Mouse (Mus musculus) embryonic facial prominence, embryonic 15.5 days (tissue): ENCODE results near the gene Dpf2. TPM values are rescaled to one million over a fixed set of nuclear protein-coding genes. Genes with fewer than 3 reads are reported as not detected.

Source experiments
- ATAC-seq: fragments of 200-750 bp; cut with Nextera tagmentation; 2 replicates; pipeline ENCODE4 v1.8.0; 2017; ENCODE audit warnings: low read depth, moderate TSS enrichment; ENCODE audit not compliant: insufficient number of reproducible peaks, low FRiP score, low TSS enrichment
- H3K27ac ChIP-seq: fragments of 300-500 bp; sonication (generic); replicated peaks from 2 replicates; pipeline ENCODE4 v1.5.1; 2015; ENCODE audit warnings: mild to moderate bottlenecking, inconsistent platforms
- H3K27me3 ChIP-seq: fragments of 300-500 bp; sonication (generic); 2 replicates; pipeline ENCODE4 v1.6.1; 2015; ENCODE audit warnings: inconsistent platforms
- H3K36me3 ChIP-seq: fragments of 300-500 bp; sonication (generic); 2 replicates; pipeline ENCODE4 v1.6.1; 2015; ENCODE audit warnings: mild to moderate bottlenecking, inconsistent platforms
- H3K4me1 ChIP-seq: fragments of 300-500 bp; sonication (generic); 2 replicates; pipeline ENCODE4 v1.6.1; 2015; ENCODE audit warnings: inconsistent platforms
- H3K4me2 ChIP-seq: fragments of 300-500 bp; sonication (generic); replicated peaks from 2 replicates; pipeline ENCODE4 v1.6.1; 2015; ENCODE audit warnings: mild to moderate bottlenecking, inconsistent platforms
- H3K4me3 ChIP-seq: fragments of 300-500 bp; sonication (generic); replicated peaks from 2 replicates; pipeline ENCODE4 v1.5.1; 2015; ENCODE audit warnings: mild to moderate bottlenecking, inconsistent platforms
- H3K9ac ChIP-seq: fragments of 300-500 bp; sonication (generic); 2 replicates; pipeline ENCODE4 v1.6.1; 2015; ENCODE audit warnings: inconsistent platforms
- H3K9me3 ChIP-seq: fragments of 300-500 bp; sonication (generic); replicated peaks from 2 replicates; pipeline ENCODE4 v1.6.1; 2016; ENCODE audit warnings: inconsistent platforms
- WGBS: fragments of 180-500 bp; shearing (Covaris S2); methylation state at CpG from one replicate; pipeline ENCODE4 v1.1.7; 2015; 5-methylcytosine and 5-hydroxymethylcytosine counted together
- polyA plus RNA-seq: library from polyadenylated mRNA; unstranded; fragments of >200 nt; fragmentation: Nextera tagmentation; extraction: Ambion mirVana; gene quantifications from 2 replicates; pipeline ENCODE4 v1.2.1, GENCODE M21; 2015

The Dpf2 gene
- polyA plus RNA-seq, 1 experiment from 2014 or later, result 167 TPM

DNA sequence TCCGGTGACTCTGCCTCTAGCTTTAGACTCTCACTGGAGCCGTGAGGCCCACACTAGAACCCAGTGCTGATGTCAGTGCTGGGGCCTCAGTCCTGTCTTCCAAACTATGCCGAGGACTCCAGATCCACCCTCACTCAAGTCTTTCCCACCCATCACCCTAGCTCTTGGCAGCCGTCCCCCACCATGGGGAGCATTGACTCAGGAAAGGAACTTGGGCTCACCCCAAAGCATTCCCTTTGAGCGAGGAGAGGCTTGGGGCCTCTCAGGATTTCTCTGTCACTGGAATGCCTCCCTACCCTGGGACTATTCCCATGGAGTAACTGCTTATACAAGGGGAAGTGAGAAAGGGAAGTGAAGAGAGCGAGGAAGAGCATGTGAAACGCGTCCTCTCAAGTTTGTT is 33.1 kb upstream of the Dpf2 start:
- Histone ChIP-seq H3K4me1 (peaks cover 19% of the 10 kb centered on the region), H3K4me3 (no peak overlapping the region), H3K9ac (no peak overlapping the region), H3K36me3 (peaks cover 62% of the 10 kb centered on the region), H3K9me3 (no peaks in the 10 kb centered on the region), H3K27me3 (no peaks in the 10 kb centered on the region), H3K4me2 (no peak overlapping the region), H3K27ac (peak overlapping the region; percentile 63)
- 75% methylated on average over 8 of the region's 8 CpGs for WGBS
- ATAC-seq, result no peak

DNA sequence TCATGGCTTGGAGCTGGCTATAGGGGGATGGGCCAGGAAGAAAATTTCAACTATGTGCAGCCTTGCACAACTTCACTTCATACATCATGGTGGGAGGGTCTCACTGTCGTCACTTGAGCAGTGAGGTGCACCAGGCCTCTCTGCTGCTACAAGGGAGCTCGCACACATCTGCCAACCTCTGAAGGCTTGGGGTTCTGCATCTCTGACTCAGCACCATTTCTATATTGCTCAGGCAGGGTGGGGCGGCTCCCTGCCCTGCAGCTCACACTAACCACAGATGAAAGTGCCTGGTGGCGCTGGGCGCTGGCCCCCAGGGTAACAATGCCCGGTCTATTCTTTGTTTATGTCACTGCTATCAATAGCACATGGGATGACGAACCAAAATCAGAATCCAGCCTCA is 32.2 kb upstream of the Dpf2 start:
- Histone ChIP-seq H3K9me3 (no peaks in the 10 kb centered on the region), H3K9ac (no peak overlapping the region), H3K36me3 (peaks cover 53% of the 10 kb centered on the region), H3K4me3 (no peak overlapping the region), H3K27me3 (no peaks in the 10 kb centered on the region), H3K27ac (peak overlapping the region; percentile 61), H3K4me2 (no peak overlapping the region), H3K4me1 (peaks cover 27% of the 10 kb centered on the region)
- no peak for ATAC-seq
- 47% methylated on average over 7 of the region's 7 CpGs for WGBS

DNA sequence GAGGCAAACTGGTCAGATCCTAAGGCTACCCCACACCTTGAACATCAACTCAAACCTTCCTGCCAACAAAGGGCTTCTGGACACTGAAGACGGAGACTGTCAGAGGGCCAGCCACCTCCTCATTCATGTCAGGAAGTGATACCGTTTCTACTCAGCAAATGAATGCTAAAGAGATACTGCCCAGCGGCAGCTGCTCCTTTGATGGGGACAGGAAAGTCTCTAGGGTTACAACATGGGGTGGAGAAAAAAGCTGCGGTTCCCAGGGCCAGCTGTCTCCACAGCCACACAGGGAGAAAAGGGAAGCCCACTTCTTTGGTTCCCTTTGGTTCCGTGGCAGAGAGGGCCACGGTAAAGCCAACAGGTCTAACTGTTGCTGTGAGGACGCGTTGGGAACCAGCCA is 31.3 kb upstream of the Dpf2 start:
- Histone ChIP-seq H3K9ac (no peak overlapping the region), H3K36me3 (peaks cover 46% of the 10 kb centered on the region), H3K27ac (0 out of 2 replicates have a peak overlapping the region, but pooled peaks have one; percentile 23), H3K4me2 (no peak overlapping the region), H3K9me3 (no peaks in the 10 kb centered on the region), H3K27me3 (no peaks in the 10 kb centered on the region), H3K4me1 (peaks cover 34% of the 10 kb centered on the region), H3K4me3 (no peak overlapping the region)
- ATAC-seq, result no peak
- 76% methylated on average over 8 of the region's 8 CpGs for WGBS

DNA sequence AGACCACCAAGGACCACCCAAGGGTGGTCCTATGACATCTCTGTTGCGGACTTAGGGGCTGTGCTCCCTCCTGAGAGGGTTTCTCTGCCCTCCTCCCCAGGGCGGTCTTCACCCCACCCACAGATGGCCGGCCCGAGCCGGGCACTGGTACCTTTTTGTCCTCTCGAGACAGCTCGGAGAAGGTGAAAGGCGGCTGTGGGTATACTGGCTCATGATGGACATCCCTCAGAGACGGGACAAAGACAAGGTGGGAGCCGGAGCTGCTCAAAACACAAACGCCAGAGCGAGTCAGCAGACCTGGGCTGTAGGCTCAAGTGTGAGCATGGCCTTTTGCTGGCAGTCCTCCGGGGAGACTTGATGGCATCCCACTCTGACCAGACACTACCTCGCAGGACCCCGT is 30.6 kb upstream of the Dpf2 start:
- H3K4me1 ChIP-seq, result peaks cover 37% of the 10 kb centered on the region
- no peaks in the 10 kb centered on the region for H3K27me3 ChIP-seq
- no peak overlapping the region for H3K4me2 ChIP-seq
- no peak for ATAC-seq
- no peak overlapping the region for H3K27ac ChIP-seq
- no peak overlapping the region for H3K4me3 ChIP-seq
- H3K9ac ChIP-seq, result no peak overlapping the region
- no peaks in the 10 kb centered on the region for H3K9me3 ChIP-seq
- peaks cover 39% of the 10 kb centered on the region for H3K36me3 ChIP-seq
- WGBS, result 91% methylated on average over 15 of the region's 15 CpGs

DNA sequence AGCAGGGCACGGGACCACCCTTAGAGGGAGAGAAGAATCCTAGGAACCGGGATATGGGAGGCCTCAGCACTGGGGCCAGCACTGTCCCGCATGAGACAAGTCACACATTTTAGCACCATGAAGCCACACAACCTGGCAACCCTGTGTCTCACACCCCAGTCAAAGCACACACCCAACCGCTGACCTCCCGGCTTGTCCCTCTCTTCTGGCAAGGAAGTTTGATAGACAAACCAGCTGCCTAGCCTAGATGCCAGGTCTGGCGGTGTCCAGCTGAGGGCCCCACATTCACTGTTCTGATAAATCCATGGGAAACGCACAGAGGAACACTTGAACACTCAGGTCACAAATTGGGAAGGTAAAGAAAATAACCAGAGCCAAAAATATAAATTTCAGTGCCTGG is 29.8 kb upstream of the Dpf2 start:
- Histone ChIP-seq H3K4me2 (no peak overlapping the region), H3K4me1 (peaks cover 45% of the 10 kb centered on the region), H3K9ac (no peak overlapping the region), H3K9me3 (no peaks in the 10 kb centered on the region), H3K27me3 (no peaks in the 10 kb centered on the region), H3K27ac (no peak overlapping the region), H3K36me3 (peaks cover 32% of the 10 kb centered on the region), H3K4me3 (no peak overlapping the region)
- WGBS, result 91% methylated on average over 7 of the region's 7 CpGs
- no peak for ATAC-seq

DNA sequence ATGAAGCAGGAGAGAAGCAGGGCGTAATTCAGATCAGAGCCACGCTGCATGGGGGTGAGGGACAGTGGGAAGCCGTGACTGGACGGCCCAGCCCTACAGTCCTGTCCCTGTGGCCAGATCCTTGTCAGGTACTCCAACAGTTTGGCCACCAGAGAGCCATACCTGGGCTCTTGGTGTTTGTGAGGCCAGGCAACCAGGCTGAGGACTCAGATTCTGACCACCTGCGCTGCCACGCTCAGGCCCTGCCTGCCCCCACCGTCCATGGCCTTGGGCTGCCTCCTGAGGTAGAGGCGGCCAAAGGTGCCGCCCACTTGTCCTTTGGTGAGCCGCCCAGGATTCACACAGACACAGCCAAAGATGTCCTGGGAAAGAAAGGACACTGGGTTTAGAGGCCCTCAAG is 27.8 kb upstream of the Dpf2 start:
- 85% methylated on average over 10 of the region's 10 CpGs for WGBS
- Histone ChIP-seq H3K9ac (no peak overlapping the region), H3K4me1 (peaks cover 52% of the 10 kb centered on the region), H3K4me2 (no peak overlapping the region), H3K27ac (peak overlapping the region; percentile 85), H3K4me3 (no peak overlapping the region), H3K36me3 (peaks cover 22% of the 10 kb centered on the region), H3K27me3 (no peaks in the 10 kb centered on the region), H3K9me3 (no peaks in the 10 kb centered on the region)
- ATAC-seq, result no peak

DNA sequence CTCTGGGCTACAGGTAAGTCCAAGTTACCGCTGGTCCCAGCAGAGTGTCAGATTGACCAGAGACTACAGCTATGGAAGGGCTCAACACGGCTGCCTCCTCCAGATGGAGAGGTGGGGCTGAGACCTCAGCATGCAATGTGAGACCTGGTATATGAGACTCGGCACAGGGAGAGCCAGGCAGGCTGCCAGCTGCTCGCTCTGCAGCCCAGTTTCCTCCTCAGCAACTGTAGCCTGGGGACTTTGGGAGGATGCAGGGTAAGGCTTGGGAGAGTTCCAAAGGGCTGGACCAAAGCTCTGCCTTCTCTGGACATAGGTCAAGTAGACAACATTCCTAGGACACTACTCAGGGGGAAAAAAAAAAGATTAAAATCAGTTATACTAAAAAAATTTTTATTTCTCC is 27.4 kb upstream of the Dpf2 start:
- WGBS, result 45% methylated on average over 4 of the region's 4 CpGs
- Histone ChIP-seq H3K27me3 (no peaks in the 10 kb centered on the region), H3K4me1 (peaks cover 54% of the 10 kb centered on the region), H3K36me3 (peaks cover 22% of the 10 kb centered on the region), H3K9me3 (no peaks in the 10 kb centered on the region), H3K4me3 (no peak overlapping the region), H3K27ac (peak overlapping the region; percentile 85), H3K9ac (no peak overlapping the region), H3K4me2 (no peak overlapping the region)
- ATAC-seq, result peak; percentile 58; the same call in 1 of the 2 replicates

DNA sequence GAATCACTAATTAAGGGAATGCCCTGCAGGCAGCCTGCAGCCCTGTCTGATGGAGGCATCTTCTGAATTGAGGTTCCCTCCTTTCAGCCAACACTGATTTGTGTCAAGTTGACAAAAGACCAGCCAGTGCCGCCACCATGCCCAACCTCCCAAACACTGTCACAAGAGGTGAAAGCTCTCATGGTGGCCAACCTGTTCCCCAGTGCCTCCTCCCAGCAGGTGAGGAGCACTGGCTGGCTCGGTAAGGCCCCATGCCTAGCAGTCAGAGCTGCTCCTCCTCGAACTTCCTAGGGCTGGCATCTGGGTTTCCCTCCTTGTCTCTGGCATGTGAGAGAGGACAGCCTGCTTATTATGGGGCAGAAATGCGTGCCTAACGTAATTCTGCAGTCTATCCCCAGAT is 26.9 kb upstream of the Dpf2 start:
- Histone ChIP-seq H3K4me1 (peaks cover 53% of the 10 kb centered on the region), H3K9ac (no peak overlapping the region), H3K27me3 (no peaks in the 10 kb centered on the region), H3K4me3 (no peak overlapping the region), H3K27ac (peak overlapping the region; percentile 85), H3K9me3 (no peaks in the 10 kb centered on the region), H3K36me3 (peaks cover 22% of the 10 kb centered on the region), H3K4me2 (no peak overlapping the region)
- 54% methylated on average over 5 of the region's 5 CpGs for WGBS
- ATAC-seq, result no peak

DNA sequence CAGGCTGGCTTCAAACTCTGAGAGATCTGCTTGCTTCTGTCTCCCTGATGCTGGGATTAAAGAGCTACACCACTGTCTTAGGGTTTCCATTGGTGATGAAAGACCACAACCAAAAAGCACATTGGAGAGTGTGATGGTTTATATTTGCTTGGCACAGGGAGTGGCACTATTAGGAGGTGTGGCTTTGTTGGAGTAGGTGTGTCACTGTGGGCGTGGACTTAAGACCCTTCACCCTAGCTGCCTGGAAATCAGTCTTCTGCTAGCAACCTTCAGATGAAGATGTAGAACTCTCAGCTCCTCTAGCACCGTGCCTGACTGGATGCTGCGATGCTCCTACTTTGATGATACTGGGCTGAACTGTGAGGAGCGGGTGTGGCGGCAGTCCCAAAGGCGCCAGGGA is 25.7 kb upstream of the Dpf2 start:
- H3K4me2 ChIP-seq, result no peak overlapping the region
- H3K9me3 ChIP-seq, result no peaks in the 10 kb centered on the region
- 91% methylated on average over 6 of the region's 6 CpGs for WGBS
- H3K27me3 ChIP-seq, result no peaks in the 10 kb centered on the region
- 0 out of 2 replicates have a peak overlapping the region, but pooled peaks have one; percentile 4 for H3K27ac ChIP-seq
- no peak overlapping the region for H3K4me3 ChIP-seq
- H3K9ac ChIP-seq, result no peak overlapping the region
- ATAC-seq, result no peak
- peaks cover 46% of the 10 kb centered on the region for H3K4me1 ChIP-seq
- peaks cover 18% of the 10 kb centered on the region for H3K36me3 ChIP-seq

DNA sequence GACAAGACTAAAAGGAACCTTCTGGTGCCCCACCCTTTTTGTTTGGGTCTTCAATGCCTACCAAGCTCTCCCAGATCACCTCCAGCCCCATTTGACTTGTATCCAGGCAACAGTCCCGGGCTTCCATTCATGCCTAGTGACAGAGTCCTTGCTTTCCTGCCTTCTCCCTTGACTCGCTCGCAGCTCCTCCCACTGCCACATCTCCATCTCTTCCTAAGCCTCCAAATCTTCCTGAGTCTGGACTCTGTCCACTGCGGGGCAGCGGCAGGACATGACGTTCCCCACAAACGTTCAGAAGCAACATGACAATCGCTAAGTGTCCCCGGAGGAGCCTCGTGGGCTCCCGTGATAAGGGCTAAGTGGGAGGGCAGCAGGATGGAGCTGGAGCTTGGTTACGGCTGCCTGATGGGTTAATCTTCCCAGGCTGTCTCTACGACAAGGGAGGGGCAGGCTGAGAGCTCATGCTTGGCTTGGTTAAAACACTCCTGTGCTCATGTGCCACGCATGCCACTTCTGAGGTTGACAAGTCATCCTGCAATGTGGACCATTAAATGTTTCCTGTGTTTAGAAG is 25.1 kb upstream of the Dpf2 start:
- H3K4me1 ChIP-seq, result peaks cover 46% of the 10 kb centered on the region
- H3K4me2 ChIP-seq, result no peak overlapping the region
- peaks cover 12% of the 10 kb centered on the region for H3K36me3 ChIP-seq
- H3K9ac ChIP-seq, result no peak overlapping the region
- H3K27ac ChIP-seq, result 0 out of 2 replicates have a peak overlapping the region, but pooled peaks have one; percentile 4
- H3K4me3 ChIP-seq, result no peak overlapping the region
- no peaks in the 10 kb centered on the region for H3K9me3 ChIP-seq
- no peak for ATAC-seq
- H3K27me3 ChIP-seq, result no peaks in the 10 kb centered on the region
- 40% methylated on average over 14 of the region's 14 CpGs for WGBS

DNA sequence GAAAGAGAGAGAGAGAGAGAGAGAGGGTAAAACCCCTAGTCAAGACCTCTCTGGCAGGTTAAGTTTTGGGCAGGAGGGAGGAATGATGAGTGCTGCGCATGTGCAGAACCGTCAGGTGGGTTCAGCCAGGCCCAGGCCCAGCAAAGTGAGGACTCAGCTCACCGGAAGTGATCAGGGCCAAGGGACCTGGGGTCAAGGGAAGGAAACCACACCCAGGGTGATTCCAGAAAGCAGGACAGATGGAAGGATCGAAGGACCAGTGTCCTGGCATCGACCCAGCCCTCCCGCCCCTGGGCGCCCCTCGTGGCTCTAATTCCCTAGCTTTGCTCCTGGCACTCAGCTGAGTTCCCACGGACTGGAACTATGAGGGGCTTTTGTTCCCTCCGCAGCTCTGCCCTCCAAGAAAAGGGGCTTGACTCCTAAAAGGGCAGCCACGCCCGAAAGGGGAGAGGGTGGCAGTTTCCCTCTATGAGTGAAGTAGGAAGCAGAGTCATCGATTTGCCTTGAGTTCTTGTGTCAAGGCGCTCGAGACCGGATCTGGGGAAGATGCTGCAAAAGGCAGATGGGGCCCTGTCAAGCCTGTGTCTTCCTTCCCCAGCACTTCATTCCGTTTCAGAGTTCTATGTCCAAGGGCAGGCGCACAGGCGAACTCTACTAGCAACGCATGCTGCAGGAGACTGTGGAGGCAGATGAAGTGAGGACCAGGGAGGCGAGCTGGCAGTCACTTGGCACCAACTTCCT is 24.5 kb upstream of the Dpf2 start:
- H3K4me2 ChIP-seq, result no peak overlapping the region
- ATAC-seq, result no peak
- H3K4me1 ChIP-seq, result peaks cover 46% of the 10 kb centered on the region
- WGBS, result 71% methylated on average over 21 of the region's 21 CpGs
- H3K9me3 ChIP-seq, result no peaks in the 10 kb centered on the region
- H3K27ac ChIP-seq, result 0 out of 2 replicates have a peak overlapping the region, but pooled peaks have one; percentile 4
- H3K9ac ChIP-seq, result no peak overlapping the region
- H3K4me3 ChIP-seq, result no peak overlapping the region
- peaks cover 9% of the 10 kb centered on the region for H3K36me3 ChIP-seq
- H3K27me3 ChIP-seq, result no peaks in the 10 kb centered on the region
